Mouse (Mus musculus): ENCODE measurements at regions not wholly inside any gene's neighbourhood (a gene's known extent, or its start where the extent isn't known, plus 50 kb on each side); places are given as distances from the start of the nearest gene placed in this dataset.
A peak's percentile ranks its signal among the peaks of the same experiment; 100 is the strongest.

- DNase-seq (ENCODE audit: low spot score in 2 of 2), result no peak
Observed at GRCm38 (mm10) chr13:47957662-47958061, 303.4 kb upstream of the Id4 start.

- no peak for DNase-seq (ENCODE audit: low spot score in 2 of 2)
Observed at GRCm38 (mm10) chr13:47974216-47974615, 286.8 kb upstream of the Id4 start.

GRCm38 (mm10) chr13:47974756-47975515 is 286.1 kb upstream of the Id4 start:
- DNase-seq (ENCODE audit: low spot score in 2 of 2), result no peak

- no peak for DNase-seq (ENCODE audit: low spot score in 2 of 2)
Observed at GRCm38 (mm10) chr13:47998495-47998894, 262.5 kb upstream of the Id4 start.

GRCm38 (mm10) chr13:47999399-47999798 is 261.6 kb upstream of the Id4 start:
- DNase-seq (ENCODE audit: low spot score in 2 of 2), result no peak

- DNase-seq (ENCODE audit: low spot score in 2 of 2), result peak in 1 of 2 experiments; percentile 27
Observed at GRCm38 (mm10) chr13:48003126-48003525, 257.9 kb upstream of the Id4 start.

- DNase-seq (ENCODE audit: low spot score in 2 of 2), result no peak
Observed at GRCm38 (mm10) chr13:48013336-48013750, 247.7 kb upstream of the Id4 start.

- no peak for DNase-seq (ENCODE audit: low spot score in 2 of 2)
Observed at GRCm38 (mm10) chr13:48015296-48015695, 245.7 kb upstream of the Id4 start.

GRCm38 (mm10) chr13:48016051-48016450 is 245.0 kb upstream of the Id4 start:
- no peak for DNase-seq (ENCODE audit: low spot score in 2 of 2)

- DNase-seq (ENCODE audit: low spot score in 2 of 2), result peak in 1 of 2 experiments; percentile 16
Observed at GRCm38 (mm10) chr13:48016606-48017005, 244.4 kb upstream of the Id4 start.

- DNase-seq (ENCODE audit: low spot score in 2 of 2), result peak; percentile 26 to 27
Observed at GRCm38 (mm10) chr13:48017649-48018048, 243.4 kb upstream of the Id4 start.

- no peak for DNase-seq (ENCODE audit: low spot score in 2 of 2)
Observed at GRCm38 (mm10) chr13:48018606-48019005, 242.4 kb upstream of the Id4 start.

- no peak for DNase-seq (ENCODE audit: low spot score in 2 of 2)
Observed at GRCm38 (mm10) chr13:48022958-48023615, 237.9 kb upstream of the Id4 start.

GRCm38 (mm10) chr13:48027775-48028489 is 233.1 kb upstream of the Id4 start:
- peak in 1 of 2 experiments; percentile 63 for DNase-seq (ENCODE audit: low spot score in 2 of 2)

- no peak for DNase-seq (ENCODE audit: low spot score in 2 of 2)
Observed at GRCm38 (mm10) chr13:48031491-48031890, 229.5 kb upstream of the Id4 start.

- no peak for DNase-seq (ENCODE audit: low spot score in 2 of 2)
Observed at GRCm38 (mm10) chr13:48042172-48042571, 218.9 kb upstream of the Id4 start.

- no peak for DNase-seq (ENCODE audit: low spot score in 2 of 2)
Observed at GRCm38 (mm10) chr13:48042572-48042971, 218.5 kb upstream of the Id4 start.

GRCm38 (mm10) chr13:48046201-48046750 is 214.8 kb upstream of the Id4 start:
- no peak for DNase-seq (ENCODE audit: low spot score in 2 of 2)

GRCm38 (mm10) chr13:48049796-48050195 is 211.2 kb upstream of the Id4 start:
- no peak for DNase-seq (ENCODE audit: low spot score in 2 of 2)

GRCm38 (mm10) chr13:48074630-48075029 is 186.4 kb upstream of the Id4 start:
- peak in 1 of 2 experiments; percentile 22 for DNase-seq (ENCODE audit: low spot score in 2 of 2)

GRCm38 (mm10) chr13:48075315-48075714 is 185.7 kb upstream of the Id4 start:
- DNase-seq (ENCODE audit: low spot score in 2 of 2), result no peak

GRCm38 (mm10) chr13:48078214-48078613 is 182.8 kb upstream of the Id4 start:
- DNase-seq (ENCODE audit: low spot score in 2 of 2), result no peak

All from urinary bladder, postnatal 36 days (tissue).